Mouse (Mus musculus) C2C12 (cell line): Measurements from ENCODE around the gene Sdccag8.

Source experiments
- CEBPB ChIP-seq: IDR thresholded peaks from one replicate; pipeline ENCODE4 v1.6.1; 2011; ENCODE audit warnings: low read depth, mild to moderate bottlenecking, control low read depth, moderate library complexity
- USF1 ChIP-seq: IDR thresholded peaks from one replicate; pipeline ENCODE4 v1.6.1; 2011; ENCODE audit warnings: low read depth, mild to moderate bottlenecking, control low read depth, moderate library complexity

DNA sequence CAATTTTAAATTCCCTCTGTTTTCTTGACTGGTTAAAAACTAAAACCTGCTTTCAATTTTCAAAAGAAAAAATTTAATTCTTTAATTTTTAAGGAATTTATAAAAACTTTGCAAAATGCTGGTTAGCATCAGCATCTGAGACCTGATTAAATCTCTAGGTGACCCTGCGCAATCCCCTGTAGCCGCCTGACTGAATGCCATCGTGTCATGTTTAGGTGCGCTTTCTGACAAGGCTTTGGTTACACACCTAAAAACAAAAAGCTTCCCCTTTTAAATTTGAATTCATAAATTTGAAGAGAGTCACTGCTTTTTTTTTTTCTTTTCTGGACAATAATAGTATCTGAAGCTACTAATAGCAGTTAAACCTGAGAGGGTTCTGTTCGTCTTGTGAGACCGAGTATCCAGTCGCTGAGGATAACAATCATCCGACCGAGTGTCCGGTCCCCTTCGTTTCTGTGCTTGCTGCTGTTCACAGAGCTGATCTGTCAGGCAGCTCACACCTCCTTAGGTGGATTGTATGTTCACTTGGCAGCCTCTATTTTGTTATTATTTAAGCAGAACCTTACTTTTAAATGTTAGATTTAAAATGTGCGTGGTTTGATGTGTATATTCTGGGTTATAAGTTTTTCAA is 118.0 kb downstream of the Sdccag8 start:
- no peak for TF ChIP-seq USF1
- TF ChIP-seq CEBPB = no peak
